Mouse (Mus musculus) small intestine, adult 2 months (tissue): Measurements from ENCODE around the gene Coq4.

ENCODE experiments used
- CTCF ChIP-seq: fragments of 200-500 bp; IDR thresholded peaks from 2 replicates; pipeline ENCODE4 v1.5.1; 2012; ENCODE audit warnings: low read depth, mild to moderate bottlenecking, control low read depth, inconsistent platforms, low read length, moderate library complexity, mixed read lengths; ENCODE audit not compliant: insufficient replicate concordance, insufficient read length; ENCODE audit errors: extremely low read depth
- POLR2A ChIP-seq: fragments of 200-500 bp; IDR thresholded peaks from 2 replicates; pipeline ENCODE4 v1.6.1; 2012; ENCODE audit warnings: low read depth, mild to moderate bottlenecking, control low read depth, inconsistent platforms, low read length, moderate library complexity

DNA sequence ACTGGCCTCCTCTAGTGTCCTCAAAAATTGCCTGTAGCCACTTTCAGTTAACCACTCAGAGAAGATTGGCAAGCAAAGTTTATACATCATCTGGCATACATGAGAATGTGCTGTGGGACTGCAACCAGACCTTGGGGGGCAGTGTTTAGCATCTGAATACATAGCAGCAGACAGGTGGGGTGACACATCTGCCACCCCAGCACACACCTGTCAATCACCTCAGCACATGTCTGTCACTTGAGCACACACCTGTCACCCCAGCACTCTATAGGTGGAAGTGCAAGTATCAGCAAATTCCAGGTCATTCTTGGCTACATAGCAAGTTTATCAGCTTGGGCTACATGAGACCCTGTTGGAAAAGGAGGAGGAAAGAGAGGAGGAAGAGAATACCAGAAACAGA lies 31.6 kb upstream of the Coq4 start:
- TF ChIP-seq CTCF (no peak), POLR2A (no peak)
